ENCODE assay signal across 8 mouse cellular contexts in the genomic region with DNA sequence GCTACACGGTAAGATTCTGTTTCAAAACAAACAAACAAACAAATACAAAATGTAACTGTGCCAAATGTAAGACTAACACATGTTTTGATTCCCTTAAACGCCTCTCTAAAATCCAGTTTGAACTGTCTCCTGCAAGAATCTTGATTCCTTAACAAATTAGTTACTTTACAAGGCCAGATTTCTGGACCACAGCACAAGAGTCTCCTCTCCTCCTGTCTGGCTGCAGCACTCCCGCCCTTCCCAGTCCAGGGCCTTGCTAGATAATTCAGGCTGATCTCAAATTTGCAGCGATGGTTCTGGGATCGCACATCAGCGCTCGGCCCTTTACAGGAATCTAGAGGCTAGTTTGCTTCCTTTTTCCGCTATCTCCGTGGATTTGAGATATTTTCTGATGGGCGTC. TPM values are rescaled to one million over a fixed set of nuclear protein-coding genes. Genes with fewer than 3 reads are reported as not detected.
DNase-seq lines count a peak whose midpoint lies in the region; ATAC-seq and TF ChIP-seq lines count a peak whose summit lies in the region.

No protein-coding gene starts in this region.

- TF ChIP-seq POLR2A in cerebellum, adult 2 months (IDR thresholded peaks at IDR 0.05; ENCODE audit: borderline replicate concordance, insufficient read depth, low read length) = no peak

- TF ChIP-seq CTCF in cerebellum, adult 2 months (IDR thresholded peaks at IDR 0.05; ENCODE audit: borderline replicate concordance, insufficient read depth, low read depth, low read length) = no peak
- TF ChIP-seq CTCF in liver, embryonic 14.5 days (IDR thresholded peaks at IDR 0.05; ENCODE audit: low read depth) = no peak

- DNase-seq in cerebellum, adult 2 months = no peak
- DNase-seq in cerebellum, adult 8-10 months = no peak
- DNase-seq in thymus, postnatal 4 days = peak; percentile 19
- no peak for DNase-seq in thymus, postnatal 0 days (ENCODE audit: low spot score)
- DNase-seq in liver, embryonic 14.5 days (ENCODE audit: low read depth in 3 of 3, low spot score in 3 of 3) = no peak
- DNase-seq in frontal cortex, postnatal 25 days (ENCODE audit: low spot score in 2 of 2) = no peak
- no peak for DNase-seq in left cerebral cortex, adult 8-10 months (ENCODE audit: low spot score in 2 of 2)
- no peak for DNase-seq in cerebellum, adult 9-11 months

- no peak for ATAC-seq in liver, embryonic 14.5 days (ENCODE audit: insufficient read depth)

- H3K9me3 ChIP-seq in liver, embryonic 14.5 days (ENCODE audit: control insufficient read depth, low read length) = no peaks in the 10 kb centered on the region

- H3K4me3 ChIP-seq in cerebellum, adult 2 months (replicated peaks; ENCODE audit: insufficient read depth, low read depth, low read length) = peak overlapping the region; percentile 68
- H3K4me3 ChIP-seq in liver, embryonic 14.5 days (ENCODE audit: insufficient read depth in 1 of 2, low read depth in 2 of 2, low read length in 2 of 2) = peak overlapping the region; percentile 81 to 82

- WGBS in cerebellum, adult 2 months = 10% methylated on average over 10 of the region's 10 CpGs
- WGBS in liver, embryonic 14.5 days (ENCODE audit: insufficient replicate concordance) = 8% methylated on average over 10 of the region's 10 CpGs

- H3K4me2 ChIP-seq in liver, embryonic 14.5 days (ENCODE audit: low read depth) = peak overlapping the region; percentile 98

- TF ChIP-seq EP300 in liver, embryonic 14.5 days (IDR thresholded peaks at IDR 0.05; ENCODE audit: low read depth) = no peak

- H3K27ac ChIP-seq in cerebellum, adult 2 months (ENCODE audit: insufficient read depth, low read length) = peak overlapping the region; percentile 4; the same call in 1 of the 2 replicates
- H3K27ac ChIP-seq in liver, embryonic 14.5 days = peak overlapping the region; percentile 49

- no peaks in the 10 kb centered on the region for H3K36me3 ChIP-seq in liver, embryonic 14.5 days (replicated peaks; ENCODE audit: control insufficient read depth, insufficient read depth, low read depth)

- H3K9ac ChIP-seq in liver, embryonic 14.5 days (replicated peaks) = peak overlapping the region; percentile 66

- H3K27me3 ChIP-seq in cerebellum, adult 2 months (ENCODE audit: control insufficient read depth, insufficient read depth, low read length) = no peaks in the 10 kb centered on the region
- H3K27me3 ChIP-seq in liver, embryonic 14.5 days (ENCODE audit: control insufficient read depth, insufficient read depth, low read length) = peaks cover 39% of the 10 kb centered on the region

- H3K4me1 ChIP-seq in cerebellum, adult 2 months (ENCODE audit: control insufficient read depth, insufficient read depth, low read length) = peaks cover 10% of the 10 kb centered on the region; the same call in 1 of the 2 replicates
- H3K4me1 ChIP-seq in liver, embryonic 14.5 days (replicated peaks; ENCODE audit: control insufficient read depth in 2 of 2, insufficient read depth in 2 of 2, low read length in 1 of 2) = peaks cover 21 to 23% of the 10 kb centered on the region in 2 experiments

RNA-seq across cellular contexts. Expression of gene Coasy, which starts 0.7 kb away (rescaled TPM):
- polyA plus RNA-seq in cerebellum, adult 2 months (2012; rRNA removed) = 34.1 and 36.7 TPM in 2 replicates
- 37.3 and 40.5 TPM in 2 replicates for polyA plus RNA-seq in thymus, postnatal 0 days (2015; fragmentation: Nextera tagmentation; extraction: Ambion mirVana)
- 16.2 and 16.7 TPM in 2 replicates for polyA plus RNA-seq in liver, embryonic 14.5 days (2012; rRNA removed)
- 17.7 and 19.9 TPM in 2 replicates for polyA plus RNA-seq in liver, embryonic 14.5 days (2014; fragmentation: Nextera tagmentation; extraction: Ambion mirVana)
- 10 to 100 TPM; 20.7 to 26.2 (median 23.7) TPM for total RNA-seq in left cerebral cortex, adult 8-10 months (2022)

RNA-seq across cellular contexts. Expression of gene Hsd17b1, which starts 3.4 kb away (rescaled TPM):
- 0.84 and 0.93 TPM in 2 replicates for polyA plus RNA-seq in cerebellum, adult 2 months (2012; rRNA removed)
- polyA plus RNA-seq in thymus, postnatal 0 days (2015; fragmentation: Nextera tagmentation; extraction: Ambion mirVana) = 0.10 and 0.13 TPM in 2 replicates
- polyA plus RNA-seq in liver, embryonic 14.5 days (2012; rRNA removed) = 0.13 and 0.19 TPM in 2 replicates
- polyA plus RNA-seq in liver, embryonic 14.5 days (2014; fragmentation: Nextera tagmentation; extraction: Ambion mirVana) = 0.08 and 0.34 TPM in 2 replicates
- 1 to 10 TPM in 1 of 4 experiments, under 1 TPM in 3; 0.46 to 1.8 (median 0.60) TPM for total RNA-seq in left cerebral cortex, adult 8-10 months (2022)

RNA-seq across cellular contexts. Expression of gene Mlx, which starts 5.4 kb away (rescaled TPM):
- 54.9 and 55.8 TPM in 2 replicates for polyA plus RNA-seq in cerebellum, adult 2 months (2012; rRNA removed)
- 79.8 and 80.8 TPM in 2 replicates for polyA plus RNA-seq in thymus, postnatal 0 days (2015; fragmentation: Nextera tagmentation; extraction: Ambion mirVana)
- polyA plus RNA-seq in liver, embryonic 14.5 days (2012; rRNA removed) = 16.8 and 18.6 TPM in 2 replicates
- 21.9 and 26.8 TPM in 2 replicates for polyA plus RNA-seq in liver, embryonic 14.5 days (2014; fragmentation: Nextera tagmentation; extraction: Ambion mirVana)
- 10 to 100 TPM; 31.1 to 41.9 (median 37.1) TPM for total RNA-seq in left cerebral cortex, adult 8-10 months (2022)

RNA-seq across cellular contexts. Expression of gene Naglu, which starts 11.8 kb away (rescaled TPM):
- 12.7 and 15.8 TPM in 2 replicates for polyA plus RNA-seq in cerebellum, adult 2 months (2012; rRNA removed)
- 10.5 and 11.5 TPM in 2 replicates for polyA plus RNA-seq in thymus, postnatal 0 days (2015; fragmentation: Nextera tagmentation; extraction: Ambion mirVana)
- 3.4 and 4.0 TPM in 2 replicates for polyA plus RNA-seq in liver, embryonic 14.5 days (2012; rRNA removed)
- 4.0 and 4.3 TPM in 2 replicates for polyA plus RNA-seq in liver, embryonic 14.5 days (2014; fragmentation: Nextera tagmentation; extraction: Ambion mirVana)
- total RNA-seq in left cerebral cortex, adult 8-10 months (2022) = 10 to 100 TPM; 10.4 to 18.5 (median 12.8) TPM

RNA-seq across cellular contexts. Expression of gene Psmc3ip, which starts 13.6 kb away (rescaled TPM):
- 4.7 and 5.3 TPM in 2 replicates for polyA plus RNA-seq in cerebellum, adult 2 months (2012; rRNA removed)
- 34.6 and 39.0 TPM in 2 replicates for polyA plus RNA-seq in thymus, postnatal 0 days (2015; fragmentation: Nextera tagmentation; extraction: Ambion mirVana)
- 7.3 and 16.8 TPM in 2 replicates for polyA plus RNA-seq in liver, embryonic 14.5 days (2012; rRNA removed)
- 21.6 and 22.0 TPM in 2 replicates for polyA plus RNA-seq in liver, embryonic 14.5 days (2014; fragmentation: Nextera tagmentation; extraction: Ambion mirVana)
- 1 to 10 TPM; 2.2 to 4.7 (median 3.8) TPM for total RNA-seq in left cerebral cortex, adult 8-10 months (2022)
